Mouse (Mus musculus) stomach, postnatal 0 days (tissue): ENCODE data around the gene Prss35.

Source experiments
- CTCF ChIP-seq: IDR thresholded peaks from 2 replicates; pipeline ENCODE4 v1.5.1; 2016; ENCODE audit warnings: antibody characterized with exemption, low read depth, mild to moderate bottlenecking, moderate library complexity
- EP300 ChIP-seq: optimal IDR thresholded peaks from 2 replicates; pipeline ENCODE3; 2016; ENCODE audit warnings: antibody characterized with exemption

DNA sequence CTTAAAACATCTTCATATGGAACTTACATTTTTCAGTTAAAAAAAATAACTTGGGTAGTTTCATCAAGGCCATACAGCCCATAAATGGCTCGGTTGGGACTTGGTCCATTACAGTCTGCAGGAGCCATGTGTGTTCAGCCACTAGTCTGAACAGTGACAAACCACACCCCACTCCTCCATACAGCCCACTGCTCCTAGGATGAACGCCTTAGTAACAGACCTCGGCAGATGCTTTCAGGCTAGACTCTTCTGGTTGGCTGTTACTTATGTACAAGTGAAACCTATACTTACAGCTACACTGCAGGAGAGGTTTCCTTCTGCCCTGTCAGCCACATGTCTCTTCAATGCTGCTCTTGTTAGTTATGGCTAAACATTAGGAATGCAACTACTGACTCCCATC is 51.8 kb downstream of the Prss35 start:
- TF ChIP-seq CTCF (no peak), EP300 (no peak)
